Mouse (Mus musculus): ENCODE measurements around the gene Creb3l2. TPM values are rescaled to one million over a fixed set of nuclear protein-coding genes. Genes with fewer than 3 reads are reported as not detected.

The Creb3l2 gene
- polyA plus RNA-seq, 1 experiment from 2014 or later = 5.7 TPM

DNA sequence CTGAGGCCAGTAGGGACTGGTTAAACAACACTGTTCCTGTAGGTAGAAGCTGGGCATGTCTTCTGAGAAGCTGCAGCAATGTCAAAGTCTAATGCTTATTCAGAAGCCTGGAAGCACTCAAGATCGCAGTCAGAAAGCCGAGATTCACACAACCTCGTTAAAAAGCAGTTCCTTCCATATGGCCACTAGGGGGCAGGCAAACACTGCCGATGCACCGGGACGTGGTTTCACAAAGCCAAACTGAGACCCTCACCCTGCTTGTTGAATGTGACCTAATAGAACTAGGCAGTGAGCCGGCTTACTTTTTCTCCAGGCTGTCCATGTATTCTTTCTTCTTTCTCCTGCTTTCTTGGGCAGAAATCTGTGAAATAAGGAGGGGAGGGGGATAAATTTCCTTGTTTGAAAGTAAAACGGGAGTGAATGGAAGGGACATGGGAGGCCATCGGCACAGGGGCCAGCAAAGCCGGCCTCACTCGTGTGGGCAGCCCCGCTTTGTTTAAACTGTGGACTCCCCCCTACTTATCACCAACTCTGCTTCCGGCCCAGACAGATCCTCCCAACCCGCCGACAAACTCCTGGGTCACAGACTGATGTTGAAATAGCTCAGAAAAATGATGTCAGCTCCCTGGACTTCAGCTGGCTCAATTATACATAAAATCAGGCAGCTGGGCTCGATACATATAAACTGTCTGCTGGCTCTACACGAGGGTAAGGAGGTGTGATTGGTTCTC, 87.3 kb downstream of the Creb3l2 start:
- Histone ChIP-seq H3K9ac (no peak overlapping the region), H3K4me1 (peaks cover 24% of the 10 kb centered on the region; the same call in 1 of the 2 replicates), H3K4me3 (replicated peaks) (no peak overlapping the region), H3K9me3 (no peaks in the 10 kb centered on the region), H3K27ac (no peak overlapping the region), H3K27me3 (no peaks in the 10 kb centered on the region), H3K36me3 (replicated peaks) (no peaks in the 10 kb centered on the region), H3K4me2 (0 out of 2 replicates have a peak overlapping the region, but pooled peaks have one; percentile 13)
- ATAC-seq (ENCODE audit: low FRiP score) = peak; percentile 65
- 32% methylated on average over 17 of the region's 17 CpGs for WGBS

DNA sequence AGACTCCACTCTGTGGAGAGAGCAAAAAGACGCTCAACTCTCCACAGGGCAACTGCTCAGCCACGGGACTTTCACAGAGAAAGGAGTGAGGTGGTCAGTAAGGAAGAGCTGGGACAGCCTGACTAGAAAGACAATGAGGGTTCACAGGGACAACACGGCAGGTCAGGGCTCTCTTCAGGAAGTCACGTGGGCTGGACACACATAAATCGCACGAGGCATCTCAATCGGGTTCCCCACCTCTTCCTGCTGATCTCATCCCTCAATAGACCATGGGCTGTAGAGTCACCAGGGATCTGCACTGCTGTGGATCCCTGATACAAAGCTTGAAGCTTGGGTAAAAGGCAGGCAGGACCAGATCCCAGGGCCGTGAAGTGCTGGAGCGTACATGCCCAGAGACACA, 88.3 kb downstream of the Creb3l2 start:
- Histone ChIP-seq H3K27me3 (no peaks in the 10 kb centered on the region), H3K4me2 (no peak overlapping the region), H3K9me3 (no peaks in the 10 kb centered on the region), H3K36me3 (replicated peaks) (no peaks in the 10 kb centered on the region), H3K4me1 (peaks cover 19% of the 10 kb centered on the region; the same call in 1 of the 2 replicates), H3K27ac (no peak overlapping the region), H3K9ac (no peak overlapping the region), H3K4me3 (replicated peaks) (no peak overlapping the region)
- no peak for ATAC-seq (ENCODE audit: low FRiP score)
- 81% methylated on average over 9 of the region's 9 CpGs for WGBS

DNA sequence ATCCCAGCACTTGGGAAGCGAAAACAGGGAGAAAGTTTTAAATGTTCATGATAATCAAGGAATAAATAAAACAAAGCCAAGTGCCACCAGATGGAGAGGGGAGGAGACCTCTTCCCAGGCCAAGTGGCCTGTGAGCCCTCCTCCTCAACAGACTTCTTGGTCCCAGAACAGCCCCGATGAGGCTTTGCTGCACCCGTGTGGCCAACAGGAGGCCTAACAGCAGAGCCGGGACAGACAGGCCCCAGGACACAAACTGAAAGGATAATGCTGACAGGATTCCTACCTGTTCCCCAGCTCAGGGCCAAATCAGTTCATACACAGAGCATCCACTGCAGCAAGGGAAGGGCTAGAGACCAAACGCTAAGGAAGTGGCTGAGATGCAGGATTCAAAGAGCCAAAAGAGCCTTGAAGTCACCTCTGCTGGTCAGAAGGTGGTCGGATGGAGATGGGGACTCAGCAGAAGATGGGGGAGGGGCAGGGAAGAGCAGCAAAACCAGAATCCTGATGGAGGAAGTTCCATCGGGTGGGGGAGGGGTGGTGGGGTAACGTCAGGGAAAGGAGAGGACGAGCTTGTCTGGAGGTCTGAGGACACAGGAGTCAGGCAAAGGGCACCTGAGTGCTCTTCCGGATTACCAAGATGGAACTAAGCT, 90.1 kb downstream of the Creb3l2 start:
- Histone ChIP-seq H3K27ac (no peak overlapping the region), H3K9ac (no peak overlapping the region), H3K4me1 (0 out of 2 replicates have a peak, but pooled peaks cover 10% of the 10 kb centered on the region), H3K4me2 (no peak overlapping the region), H3K9me3 (no peaks in the 10 kb centered on the region), H3K4me3 (replicated peaks) (no peak overlapping the region), H3K27me3 (no peaks in the 10 kb centered on the region), H3K36me3 (replicated peaks) (no peaks in the 10 kb centered on the region)
- ATAC-seq (ENCODE audit: low FRiP score) = peak; percentile 85
- WGBS = 21% methylated on average over 10 of the region's 10 CpGs

DNA sequence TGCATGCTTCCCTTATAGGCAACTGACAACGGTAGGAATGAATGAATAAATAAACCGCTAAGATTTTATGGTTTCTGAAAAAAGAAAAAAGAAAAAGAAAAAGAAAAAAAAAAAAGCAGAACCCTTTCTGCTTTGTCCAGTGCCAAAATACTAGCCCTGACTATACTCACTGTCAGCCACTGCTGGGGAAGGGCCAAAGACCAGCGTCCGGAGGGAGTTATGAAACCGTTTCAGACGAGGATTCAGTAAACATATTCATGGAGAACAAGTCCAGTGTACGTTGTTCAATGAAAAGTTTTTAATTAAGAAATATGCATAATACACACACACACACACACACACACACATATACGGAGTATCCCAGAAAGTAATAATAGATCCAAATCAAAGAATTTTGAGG, 91.6 kb downstream of the Creb3l2 start:
- H3K4me2 ChIP-seq = no peak overlapping the region
- ATAC-seq (ENCODE audit: low FRiP score) = no peak
- H3K9me3 ChIP-seq = no peaks in the 10 kb centered on the region
- H3K4me3 ChIP-seq (replicated peaks) = no peak overlapping the region
- 91% methylated on average over 8 of the region's 8 CpGs for WGBS
- H3K27me3 ChIP-seq = no peaks in the 10 kb centered on the region
- no peaks in the 10 kb centered on the region for H3K36me3 ChIP-seq (replicated peaks)
- H3K4me1 ChIP-seq = 0 out of 2 replicates have a peak, but pooled peaks cover 10% of the 10 kb centered on the region
- H3K27ac ChIP-seq = no peak overlapping the region
- no peak overlapping the region for H3K9ac ChIP-seq

DNA sequence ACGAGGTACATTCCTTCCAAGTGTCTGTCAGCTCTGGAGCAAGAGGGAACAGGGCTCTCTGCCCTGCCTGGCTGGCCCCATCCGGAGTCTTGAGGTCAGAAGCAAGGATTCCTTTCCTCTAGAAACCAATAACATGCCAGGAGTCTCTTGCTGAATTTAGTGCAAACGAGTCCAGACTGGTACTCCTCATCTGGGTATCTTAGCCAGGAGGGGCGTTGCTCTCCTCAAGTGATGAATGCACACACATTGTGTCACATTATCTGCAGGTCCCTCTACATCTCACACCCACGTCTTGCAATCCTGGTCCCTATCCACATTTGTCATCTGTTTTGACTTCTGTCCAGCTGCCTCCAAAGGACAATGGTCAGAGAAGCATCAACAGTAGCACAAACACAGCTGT, 94.3 kb downstream of the Creb3l2 start:
- 85% methylated on average over 5 of the region's 5 CpGs for WGBS
- Histone ChIP-seq H3K27ac (no peak overlapping the region), H3K9ac (no peak overlapping the region), H3K36me3 (replicated peaks) (no peaks in the 10 kb centered on the region), H3K4me1 (0 out of 2 replicates have a peak, but pooled peaks cover 2% of the 10 kb centered on the region), H3K4me3 (replicated peaks) (no peak overlapping the region), H3K9me3 (no peaks in the 10 kb centered on the region), H3K4me2 (no peak overlapping the region), H3K27me3 (no peaks in the 10 kb centered on the region)
- ATAC-seq (ENCODE audit: low FRiP score) = no peak

DNA sequence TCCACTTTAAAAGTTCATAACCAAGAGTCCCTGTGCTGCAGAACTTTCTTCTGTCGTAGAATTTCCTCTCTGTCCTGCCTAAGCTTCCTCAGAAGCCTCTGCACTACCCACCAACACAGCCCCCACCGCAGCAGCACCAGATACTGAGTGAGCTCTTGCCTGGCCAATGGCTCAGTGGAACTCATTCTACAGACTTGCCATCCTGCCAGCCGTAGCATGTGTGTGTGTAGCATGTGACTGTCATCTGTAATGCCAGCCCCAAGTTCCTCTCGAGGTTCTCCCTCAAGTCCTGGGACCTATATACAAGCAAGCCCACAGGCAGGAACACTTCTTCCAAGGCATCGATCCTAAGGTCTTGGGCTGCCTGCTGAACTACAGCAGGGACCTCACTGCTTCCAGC, 103.9 kb downstream of the Creb3l2 start:
- Histone ChIP-seq H3K9me3 (no peaks in the 10 kb centered on the region), H3K4me3 (replicated peaks) (no peak overlapping the region), H3K4me2 (no peak overlapping the region), H3K9ac (no peak overlapping the region), H3K27me3 (no peaks in the 10 kb centered on the region), H3K27ac (no peak overlapping the region), H3K4me1 (peaks cover 13% of the 10 kb centered on the region), H3K36me3 (replicated peaks) (no peaks in the 10 kb centered on the region; the same call in 1 of the 2 replicates)
- WGBS = 90% methylated on average over 5 of the region's 5 CpGs
- no peak for ATAC-seq (ENCODE audit: low FRiP score)

DNA sequence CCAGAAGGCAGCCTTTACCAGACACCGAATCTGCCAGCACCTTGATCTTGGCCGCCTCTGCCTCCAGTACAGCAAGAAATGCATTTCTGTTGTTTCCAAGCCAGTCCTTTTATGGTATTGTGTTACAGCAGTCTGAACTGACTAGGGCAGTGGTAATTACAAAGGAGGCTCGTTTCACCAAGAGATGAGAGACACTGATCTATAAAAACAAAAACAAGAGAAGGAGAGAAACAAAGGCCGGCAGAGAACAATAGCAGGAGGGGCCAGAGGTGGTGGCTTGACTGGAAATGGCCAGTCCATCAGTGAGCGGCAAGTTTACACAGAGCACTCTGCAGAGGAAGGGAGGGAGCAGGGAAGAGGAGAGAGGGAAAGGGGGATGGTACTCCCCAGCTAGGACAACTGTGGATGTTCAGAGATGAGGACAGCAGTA, 105.1 kb downstream of the Creb3l2 start:
- Histone ChIP-seq H3K9ac (no peak overlapping the region), H3K4me3 (replicated peaks) (no peak overlapping the region), H3K9me3 (no peaks in the 10 kb centered on the region), H3K36me3 (replicated peaks) (no peaks in the 10 kb centered on the region; the same call in 1 of the 2 replicates), H3K4me2 (no peak overlapping the region), H3K27ac (no peak overlapping the region), H3K27me3 (no peaks in the 10 kb centered on the region), H3K4me1 (peaks cover 13% of the 10 kb centered on the region)
- 7% methylated on average over 5 of the region's 5 CpGs for WGBS
- 0 out of 2 replicates have a peak, but pooled peaks have one; percentile 41 for ATAC-seq (ENCODE audit: low FRiP score)

DNA sequence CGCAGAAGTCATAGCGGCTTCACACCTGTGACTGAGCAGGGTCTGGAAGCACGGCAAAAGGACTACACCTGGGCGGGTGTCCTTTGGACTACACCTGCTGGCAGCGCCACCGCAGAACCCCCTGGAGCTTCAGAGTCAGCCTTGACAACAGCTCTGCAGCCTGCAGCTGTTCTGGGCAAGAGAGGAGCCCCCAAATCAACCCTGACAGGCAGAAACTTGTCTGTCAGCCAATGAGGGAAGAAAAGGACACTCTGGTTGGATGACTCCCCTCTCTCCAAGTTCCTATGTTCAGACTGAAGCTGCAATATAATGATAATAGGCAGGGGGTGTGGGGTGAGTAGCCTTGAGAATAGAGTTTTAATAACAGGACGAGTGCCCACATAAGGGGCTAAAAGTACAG, 105.6 kb downstream of the Creb3l2 start:
- WGBS = 58% methylated on average over 7 of the region's 7 CpGs
- Histone ChIP-seq H3K36me3 (replicated peaks) (no peaks in the 10 kb centered on the region; the same call in 1 of the 2 replicates), H3K27ac (no peak overlapping the region), H3K4me1 (peaks cover 13% of the 10 kb centered on the region), H3K4me3 (replicated peaks) (no peak overlapping the region), H3K4me2 (no peak overlapping the region), H3K9me3 (no peaks in the 10 kb centered on the region), H3K9ac (no peak overlapping the region), H3K27me3 (no peaks in the 10 kb centered on the region)
- no peak for ATAC-seq (ENCODE audit: low FRiP score)

DNA sequence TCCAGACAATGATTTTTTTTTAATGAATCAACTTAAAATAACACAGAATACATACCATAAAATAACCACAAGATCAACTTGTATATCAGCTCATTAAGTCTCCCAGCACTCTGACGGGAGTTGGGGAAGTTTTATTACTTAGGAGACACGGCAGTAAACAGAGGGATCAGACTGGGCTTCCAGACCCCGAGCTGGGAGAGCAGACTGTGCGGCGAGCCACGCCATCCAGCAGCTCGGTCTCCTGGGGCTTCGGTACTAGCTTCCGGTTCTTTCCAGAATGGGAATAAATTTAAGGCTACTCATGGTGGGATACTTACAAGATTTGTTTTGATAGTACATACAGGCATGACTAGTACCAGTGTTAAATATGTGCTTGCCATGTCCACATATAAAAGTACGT, 109.1 kb downstream of the Creb3l2 start:
- WGBS = 81% methylated on average over 10 of the region's 10 CpGs
- ATAC-seq (ENCODE audit: low FRiP score) = no peak

DNA sequence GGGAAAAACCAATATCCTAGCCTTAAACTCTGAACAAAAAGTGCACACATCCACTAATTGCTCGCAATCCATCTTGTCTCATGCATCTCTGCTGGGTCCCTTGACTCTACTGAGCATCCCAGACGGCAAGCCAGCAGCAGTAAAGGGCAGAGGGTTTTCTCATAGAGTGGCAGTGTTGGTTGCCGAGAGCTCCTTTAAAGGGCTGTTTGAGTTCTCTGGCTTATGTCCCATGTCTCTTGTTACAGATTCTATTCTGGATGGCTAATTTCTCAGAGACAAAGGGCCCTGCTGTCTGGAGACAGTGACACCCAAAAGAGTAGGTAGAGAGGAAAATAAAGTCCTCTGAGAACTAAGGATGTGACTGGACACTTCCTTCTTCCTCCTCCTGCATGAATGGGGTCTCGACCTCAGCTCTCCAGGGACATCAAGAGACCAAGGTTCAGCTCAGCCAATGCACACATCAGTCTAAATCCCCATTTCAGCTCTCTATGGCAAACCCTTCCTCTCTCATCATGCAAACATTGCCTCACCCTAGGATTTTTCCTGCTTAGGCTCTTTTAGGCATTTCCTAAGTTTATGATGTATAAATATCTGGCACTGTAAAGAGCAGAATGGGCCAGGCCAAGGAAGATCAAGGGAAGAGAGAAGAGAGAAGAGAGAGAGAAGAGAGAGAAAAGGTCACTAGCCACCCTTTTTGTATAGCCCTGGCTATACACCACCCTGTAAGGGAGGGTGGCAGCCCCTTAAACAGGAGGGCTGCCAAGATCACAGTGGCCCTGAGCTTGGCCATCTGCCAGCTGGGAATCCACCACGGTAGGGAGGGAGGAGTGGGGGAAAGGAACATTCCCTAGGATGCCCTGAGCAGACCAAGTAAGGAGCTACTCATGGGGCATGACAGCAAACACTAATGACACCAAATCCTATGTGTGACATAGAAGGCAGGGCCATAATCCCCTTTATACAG, 111.8 kb downstream of the Creb3l2 start:
- peak; percentile 76 for ATAC-seq (ENCODE audit: low FRiP score)

More for the DNA sequence above, 109.1 kb downstream of the Creb3l2 start:
- Histone ChIP-seq H3K27me3 (no peaks in the 10 kb centered on the region), H3K9ac (no peak overlapping the region), H3K27ac (no peak overlapping the region), H3K4me1 (peaks cover 30% of the 10 kb centered on the region), H3K36me3 (replicated peaks) (no peaks in the 10 kb centered on the region; the same call in 1 of the 2 replicates), H3K9me3 (no peaks in the 10 kb centered on the region), H3K4me2 (no peak overlapping the region), H3K4me3 (replicated peaks) (no peak overlapping the region)

DNA sequence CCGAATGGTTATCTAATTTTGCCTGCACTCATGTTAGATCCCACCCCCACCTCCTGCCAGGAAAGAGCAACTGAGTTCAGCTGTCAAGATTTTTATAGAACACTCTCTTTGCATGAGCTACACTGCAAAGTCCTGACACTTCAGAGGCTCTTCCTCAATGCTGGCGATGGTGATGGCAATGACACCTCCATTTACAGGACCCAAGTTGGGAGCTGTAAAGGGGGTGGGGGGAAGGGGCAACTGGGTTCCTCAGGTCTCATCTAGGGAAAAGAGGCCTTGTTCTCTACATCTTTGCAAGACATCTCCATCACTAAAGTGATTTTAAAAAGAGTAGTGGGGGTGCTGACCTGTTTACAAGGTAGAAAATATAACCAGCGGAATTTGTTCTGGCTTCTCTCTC, 112.6 kb downstream of the Creb3l2 start:
- ATAC-seq (ENCODE audit: low FRiP score) = no peak
- Histone ChIP-seq H3K4me3 (replicated peaks) (no peak overlapping the region), H3K27ac (no peak overlapping the region), H3K4me2 (no peak overlapping the region), H3K36me3 (replicated peaks) (no peaks in the 10 kb centered on the region; the same call in 1 of the 2 replicates), H3K4me1 (peaks cover 28% of the 10 kb centered on the region), H3K27me3 (no peaks in the 10 kb centered on the region), H3K9me3 (no peaks in the 10 kb centered on the region), H3K9ac (no peak overlapping the region)
- 88% methylated on average over 3 of the region's 3 CpGs for WGBS

More for the DNA sequence above, 111.8 kb downstream of the Creb3l2 start:
- Histone ChIP-seq H3K36me3 (replicated peaks) (no peaks in the 10 kb centered on the region; the same call in 1 of the 2 replicates), H3K4me1 (peaks cover 28% of the 10 kb centered on the region), H3K27me3 (no peaks in the 10 kb centered on the region), H3K27ac (no peak overlapping the region), H3K9me3 (no peaks in the 10 kb centered on the region), H3K4me2 (no peak overlapping the region), H3K4me3 (replicated peaks) (no peak overlapping the region), H3K9ac (no peak overlapping the region)
- WGBS = 48% methylated on average over 5 of the region's 5 CpGs

DNA sequence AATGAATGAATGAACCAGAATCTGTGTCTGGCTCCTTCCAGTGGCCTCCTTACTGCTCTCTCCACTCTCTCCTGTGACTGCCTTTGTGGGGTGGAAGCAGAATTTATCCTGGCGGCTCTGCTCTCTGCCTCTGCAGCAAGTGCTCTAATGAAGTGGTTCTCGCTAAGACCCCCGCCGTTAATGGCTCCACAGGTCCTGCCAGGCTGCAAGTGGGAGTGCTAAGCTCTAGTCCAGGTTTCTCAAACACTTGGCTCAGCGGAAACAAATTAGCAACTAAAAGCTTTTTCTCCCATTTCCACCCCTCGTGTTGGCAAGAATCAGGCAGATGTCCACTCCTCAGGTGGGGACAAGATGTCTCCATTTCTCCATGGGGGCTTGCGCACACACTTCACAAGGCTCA, 113.3 kb downstream of the Creb3l2 start:
- Histone ChIP-seq H3K4me3 (replicated peaks) (no peak overlapping the region), H3K27ac (no peak overlapping the region), H3K36me3 (replicated peaks) (no peaks in the 10 kb centered on the region), H3K9ac (no peak overlapping the region), H3K9me3 (no peaks in the 10 kb centered on the region), H3K4me2 (no peak overlapping the region), H3K4me1 (peaks cover 28% of the 10 kb centered on the region), H3K27me3 (no peaks in the 10 kb centered on the region)
- no peak for ATAC-seq (ENCODE audit: low FRiP score)
- 27% methylated on average over 7 of the region's 7 CpGs for WGBS

Data from forebrain, embryonic 12.5 days (tissue).